Mouse (Mus musculus) liver, postnatal 0 days (tissue): Measurements from ENCODE around the gene Shcbp1l.
"Not testable (repeated sequence)": the region's sequence is repeated elsewhere in the genome, so short reads cannot be mapped to it uniquely, and the experiment has no call there.

ENCODE experiments used
- CTCF ChIP-seq: sonication (generic); IDR thresholded peaks from 2 replicates; pipeline ENCODE4 v1.5.1; 2016; ENCODE audit warnings: antibody characterized with exemption, low read depth
- EP300 ChIP-seq: IDR thresholded peaks from 2 replicates; pipeline ENCODE4 v1.6.1; 2016; ENCODE audit warnings: antibody characterized with exemption, low read depth, mild to moderate bottlenecking

DNA sequence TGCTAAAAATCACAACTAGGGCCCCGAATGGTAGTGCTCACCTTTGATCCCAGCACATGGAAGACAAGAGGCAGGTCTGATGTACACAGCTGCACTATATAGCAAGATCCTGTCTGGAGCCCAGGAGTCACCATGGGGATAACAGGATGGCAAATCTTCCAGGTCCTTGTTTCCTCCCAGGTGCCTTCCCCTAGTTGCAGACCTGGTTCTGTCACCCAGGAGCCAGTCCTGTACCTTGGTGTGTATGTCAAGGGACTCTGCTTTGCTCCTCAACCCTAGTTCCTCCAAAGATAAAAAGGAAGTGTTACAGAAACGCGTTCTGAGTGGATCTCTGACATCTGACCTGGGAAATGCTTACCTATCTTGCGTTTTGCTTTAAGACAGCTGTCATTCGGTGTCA is 16.7 kb upstream of the Shcbp1l start:
- TF ChIP-seq EP300, CTCF: not testable (repeated sequence)
